Mouse (Mus musculus) liver, adult 2 months (tissue): Measurements from ENCODE around the gene Kmt5a. TPM values are rescaled to one million over a fixed set of nuclear protein-coding genes. Genes with fewer than 3 reads are reported as not detected.
"Not testable (repeated sequence)": the region's sequence is repeated elsewhere in the genome, so short reads cannot be mapped to it uniquely, and the experiment has no call there.

Source experiments
- DNase-seq: peaks from one replicate; pipeline ENCODE4 v3.0.0-alpha.2; 2011; ENCODE audit warnings: low read depth, low spot score; ENCODE audit errors: extremely low read depth
- H3K27ac ChIP-seq: fragments of 200-500 bp; replicated peaks from 2 replicates; pipeline ENCODE4 v1.5.1; 2012; ENCODE audit warnings: low read depth, mild to moderate bottlenecking, control low read depth, inconsistent platforms, low read length; ENCODE audit not compliant: insufficient read depth
- H3K27me3 ChIP-seq: fragments of 200-500 bp; 2 replicates; pipeline ENCODE4 v1.6.1; 2012; ENCODE audit warnings: mild to moderate bottlenecking, moderate library complexity, low read length, inconsistent platforms; ENCODE audit not compliant: control insufficient read depth, insufficient read depth
- H3K36me3 ChIP-seq: fragments of 200-500 bp; 2 replicates; pipeline ENCODE4 v1.6.1; 2012; ENCODE audit warnings: low read length, inconsistent platforms; ENCODE audit not compliant: control insufficient read depth, insufficient read depth
- H3K4me1 ChIP-seq: fragments of 200-500 bp; 2 replicates; pipeline ENCODE4 v1.6.1; 2011; ENCODE audit warnings: low read length; ENCODE audit not compliant: control insufficient read depth, insufficient read depth
- H3K4me3 ChIP-seq: fragments of 200-500 bp; 2 replicates; pipeline ENCODE4 v1.5.1; 2011; ENCODE audit warnings: low read depth, mild to moderate bottlenecking, control low read depth, low read length, moderate library complexity; ENCODE audit not compliant: insufficient read depth
- H3K79me2 ChIP-seq: fragments of 200-500 bp; 2 replicates; pipeline ENCODE4 v1.6.1; 2012; ENCODE audit warnings: inconsistent platforms, mild to moderate bottlenecking, low read length, moderate library complexity; ENCODE audit not compliant: control insufficient read depth, insufficient read depth
- H3K9ac ChIP-seq: fragments of 200-500 bp; 2 replicates; pipeline ENCODE4 v1.6.1; 2012; ENCODE audit warnings: low read depth, mild to moderate bottlenecking, control low read depth, inconsistent platforms, low read length
- CTCF ChIP-seq: fragments of 200-500 bp; IDR thresholded peaks from 2 replicates; pipeline ENCODE4 v1.5.1; 2011; ENCODE audit warnings: low read depth, low read length, control low read depth
- POLR2A ChIP-seq: fragments of 200-500 bp; IDR thresholded peaks from 2 replicates; pipeline ENCODE4 v1.6.1; 2011; ENCODE audit warnings: low read length, control low read depth; ENCODE audit not compliant: insufficient read depth; ENCODE audit errors: extremely low read depth
- WGBS: fragments of 180-500 bp; shearing (Covaris S2); methylation state at CpG from one replicate; pipeline ENCODE4 v1.1.7; 2018; 5-methylcytosine and 5-hydroxymethylcytosine counted together
- polyA plus RNA-seq: library from polyadenylated mRNA; depleted of rRNA; stranded (reverse); fragments of >200 nt; gene quantifications from 2 replicates; pipeline ENCODE4 v1.2.3, GENCODE M21; 2012
- total RNA-seq: library from RNA; depleted of rRNA; stranded (reverse); fragments of >200 nt; gene quantifications from 2 replicates; pipeline ENCODE4 v1.2.3, GENCODE M21; 2014

Kmt5a gene
- total and polyA plus RNA-seq, 2 experiments, result 9.6 to 14.7 TPM

- no peaks in the 10 kb centered on the region for H3K4me1 ChIP-seq
- no peak overlapping the region for H3K27ac ChIP-seq
- no peak overlapping the region for H3K9ac ChIP-seq
- WGBS, result 99% methylated on average over 6 of the region's 6 CpGs
- TF ChIP-seq POLR2A (no peak), CTCF (no peak)
- no peak overlapping the region for H3K4me3 ChIP-seq
- DNase-seq, result no peak
- H3K79me2 ChIP-seq, result no peaks in the 10 kb centered on the region
- peaks cover 21% of the 10 kb centered on the region for H3K36me3 ChIP-seq
- H3K27me3 ChIP-seq, result no peaks in the 10 kb centered on the region
Measured at GRCm38 (mm10) chr5:124456762-124457161, 17.0 kb downstream of the Kmt5a start.

GRCm38 (mm10) chr5:124460922-124461321, 21.2 kb downstream of the Kmt5a start:
- H3K9ac ChIP-seq, H3K27ac ChIP-seq, H3K4me3 ChIP-seq, H3K79me2 ChIP-seq, DNase-seq, H3K4me1 ChIP-seq, H3K27me3 ChIP-seq: not testable (repeated sequence)
- 91% methylated on average over 14 of the region's 14 CpGs for WGBS
- H3K36me3 ChIP-seq, result peaks cover 28% of the 10 kb centered on the region

- H3K27me3 ChIP-seq, result no peaks in the 10 kb centered on the region
- WGBS, result 88% methylated on average over 8 of the region's 8 CpGs
- no peak overlapping the region for H3K9ac ChIP-seq
- H3K27ac ChIP-seq, result no peak overlapping the region
- DNase-seq, result no peak
- peaks cover 18% of the 10 kb centered on the region for H3K36me3 ChIP-seq
- TF ChIP-seq CTCF (no peak), POLR2A (no peak)
- H3K4me3 ChIP-seq, result no peak overlapping the region
- H3K4me1 ChIP-seq, result no peaks in the 10 kb centered on the region
- no peaks in the 10 kb centered on the region for H3K79me2 ChIP-seq
Measured at GRCm38 (mm10) chr5:124462297-124463025, 22.7 kb downstream of the Kmt5a start.

GRCm38 (mm10) chr5:124463462-124463861, 23.7 kb downstream of the Kmt5a start:
- no peaks in the 10 kb centered on the region for H3K4me1 ChIP-seq
- H3K4me3 ChIP-seq, result no peak overlapping the region
- H3K27ac ChIP-seq, result no peak overlapping the region
- H3K9ac ChIP-seq, result no peak overlapping the region
- WGBS, result 91% methylated on average over 5 of the region's 5 CpGs
- H3K79me2 ChIP-seq, result no peaks in the 10 kb centered on the region
- H3K27me3 ChIP-seq, result no peaks in the 10 kb centered on the region
- DNase-seq, result no peak
- H3K36me3 ChIP-seq, result peaks cover 15% of the 10 kb centered on the region
- TF ChIP-seq CTCF, result no peak
- TF ChIP-seq POLR2A, result no peak

GRCm38 (mm10) chr5:124464905-124465304, 25.2 kb downstream of the Kmt5a start:
- Histone ChIP-seq H3K27me3 (no peaks in the 10 kb centered on the region), H3K36me3 (peaks cover 22% of the 10 kb centered on the region), H3K79me2 (no peaks in the 10 kb centered on the region), H3K4me3 (no peak overlapping the region), H3K27ac (no peak overlapping the region), H3K9ac (no peak overlapping the region), H3K4me1 (no peaks in the 10 kb centered on the region)
- no peak for TF ChIP-seq POLR2A
- no peak for TF ChIP-seq CTCF
- DNase-seq, result peak; percentile 28

GRCm38 (mm10) chr5:124467766-124468165, 28.0 kb downstream of the Kmt5a start:
- peaks cover 14% of the 10 kb centered on the region for H3K36me3 ChIP-seq
- WGBS, result 18% methylated on average over 1 of the region's 1 CpGs

More at GRCm38 (mm10) chr5:124467766-124468165, 28.0 kb downstream of the Kmt5a start:
- no peaks in the 10 kb centered on the region for H3K79me2 ChIP-seq
- H3K27ac ChIP-seq, result no peak overlapping the region
- no peaks in the 10 kb centered on the region for H3K27me3 ChIP-seq
- H3K4me1 ChIP-seq, result no peaks in the 10 kb centered on the region
- no peak overlapping the region for H3K9ac ChIP-seq
- DNase-seq, result peak; percentile 42
- H3K4me3 ChIP-seq, result no peak overlapping the region
- TF ChIP-seq POLR2A (no peak), CTCF (no peak)
